Mouse (Mus musculus) cerebellum, adult 2 months (tissue): ENCODE measurements at regions not wholly inside any gene's neighbourhood (a gene's known extent, or its start where the extent isn't known, plus 50 kb on each side); places are given as distances from the start of the nearest gene placed in this dataset.

ENCODE experiments used
- DNase-seq, 2 experiments: peaks; one replicate each; pipeline ENCODE4 v3.0.0; 2021
- H3K27ac ChIP-seq: fragments of 200-500 bp; 2 replicates; pipeline ENCODE4 v1.5.1; 2012; ENCODE audit warnings: low read length, control low read depth, inconsistent platforms; ENCODE audit not compliant: insufficient read depth
- H3K27me3 ChIP-seq: fragments of 200-500 bp; 2 replicates; pipeline ENCODE4 v1.6.1; 2012; ENCODE audit warnings: inconsistent platforms, mild to moderate bottlenecking, low read length, moderate library complexity; ENCODE audit not compliant: control insufficient read depth, insufficient read depth
- H3K4me1 ChIP-seq: fragments of 200-500 bp; 2 replicates; pipeline ENCODE4 v1.6.1; 2011; ENCODE audit warnings: low read length; ENCODE audit not compliant: control insufficient read depth, insufficient read depth
- H3K4me3 ChIP-seq: fragments of 200-500 bp; replicated peaks from 2 replicates; pipeline ENCODE3; 2011; ENCODE audit warnings: mild to moderate bottlenecking, low read depth, low read length, control low read depth; ENCODE audit not compliant: insufficient read depth
- CTCF ChIP-seq: fragments of 200-500 bp; IDR thresholded peaks from 2 replicates; pipeline ENCODE4 v1.5.1; 2011; ENCODE audit warnings: low read depth, mild to moderate bottlenecking, control low read depth, low read length, moderate library complexity, borderline replicate concordance; ENCODE audit not compliant: insufficient read depth
- POLR2A ChIP-seq: fragments of 200-500 bp; IDR thresholded peaks from 2 replicates; pipeline ENCODE4 v1.6.1; 2011; ENCODE audit warnings: low read length, control low read depth, borderline replicate concordance; ENCODE audit not compliant: insufficient read depth
- WGBS: fragments of 180-500 bp; shearing (Covaris S2); methylation state at CpG from one replicate; pipeline ENCODE4 v1.1.7; 2018; 5-methylcytosine and 5-hydroxymethylcytosine counted together

- Histone ChIP-seq H3K4me3 (no peak overlapping the region), H3K27ac (no peak overlapping the region), H3K27me3 (no peaks in the 10 kb centered on the region), H3K4me1 (no peaks in the 10 kb centered on the region)
- no peak for DNase-seq
- TF ChIP-seq CTCF, result no peak
- TF ChIP-seq POLR2A, result no peak
Observed at GRCm38 (mm10) chr16:69306415-69306814, 557.1 kb downstream of the Speer2 start.

GRCm38 (mm10) chr16:69302549-69302948, 561.0 kb downstream of the Speer2 start:
- Histone ChIP-seq H3K4me1 (no peaks in the 10 kb centered on the region), H3K27me3 (no peaks in the 10 kb centered on the region), H3K4me3 (no peak overlapping the region), H3K27ac (no peak overlapping the region)
- WGBS, result 27% methylated on average over 2 of the region's 2 CpGs
- DNase-seq, result peak in 1 of 2 experiments; percentile 10
- TF ChIP-seq POLR2A (no peak), CTCF (no peak)
